Mouse (Mus musculus): ENCODE measurements around the gene Bloc1s4.

The Bloc1s4 gene

DNA sequence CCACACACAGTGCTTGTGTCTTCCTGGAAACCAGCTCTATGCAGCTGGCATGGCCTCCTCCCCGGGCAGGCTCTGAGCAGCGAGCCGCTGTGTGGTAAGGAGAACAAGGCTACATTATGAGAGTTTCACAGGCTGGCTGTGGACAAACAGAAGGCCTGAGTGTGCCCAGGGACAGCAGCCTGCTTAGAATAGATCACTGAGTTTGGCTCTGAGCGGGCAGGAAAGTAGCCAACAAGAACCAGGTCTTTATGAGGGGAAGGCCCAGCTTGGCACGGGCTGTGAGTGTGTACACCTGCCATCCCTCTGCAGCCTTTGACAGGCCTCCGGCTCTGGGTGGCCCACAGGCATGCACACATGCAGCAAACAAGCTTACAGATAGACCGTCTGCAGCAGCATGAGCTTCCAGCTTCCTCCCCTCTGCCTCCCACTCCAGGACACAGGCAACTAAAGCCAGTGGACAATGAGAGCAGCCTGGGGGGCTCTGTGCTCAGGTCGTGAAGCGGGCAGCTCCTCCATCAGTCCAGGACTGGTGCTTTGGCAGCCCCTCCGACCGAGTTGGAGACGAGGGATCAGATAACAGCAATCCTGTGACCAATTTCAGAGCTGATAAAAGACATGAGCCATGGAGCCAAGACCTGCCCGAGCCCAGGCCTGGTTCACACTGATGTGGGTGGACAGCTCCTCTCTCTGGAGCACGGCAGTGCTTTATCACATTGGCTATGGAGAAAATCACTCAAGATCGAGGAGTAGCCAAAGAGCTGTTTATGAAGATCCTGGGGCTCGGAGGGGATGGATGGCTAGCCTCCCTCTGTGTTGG, 9.4 kb downstream of the Bloc1s4 start:
- no peak for DNase-seq

DNA sequence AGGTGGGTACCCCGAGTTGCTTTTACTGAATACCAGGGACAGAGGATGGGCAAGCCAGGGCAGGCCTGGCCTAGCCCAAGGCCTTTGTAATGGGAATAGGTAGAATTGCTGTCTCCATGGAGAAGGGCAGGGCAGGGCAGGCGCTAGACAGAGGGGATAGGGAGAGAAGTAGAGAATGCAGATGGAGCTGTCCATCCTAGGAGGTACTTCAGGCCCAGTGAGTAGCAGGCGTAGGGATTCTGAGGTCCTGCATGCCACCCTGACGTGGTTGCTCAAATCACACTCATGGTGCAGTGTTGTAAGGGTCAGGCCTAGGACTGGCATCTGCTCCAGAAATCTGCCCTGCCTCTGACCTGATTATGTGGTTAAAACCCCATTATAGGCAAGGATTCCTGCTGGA, 10.7 kb downstream of the Bloc1s4 start:
- no peak for DNase-seq

DNA sequence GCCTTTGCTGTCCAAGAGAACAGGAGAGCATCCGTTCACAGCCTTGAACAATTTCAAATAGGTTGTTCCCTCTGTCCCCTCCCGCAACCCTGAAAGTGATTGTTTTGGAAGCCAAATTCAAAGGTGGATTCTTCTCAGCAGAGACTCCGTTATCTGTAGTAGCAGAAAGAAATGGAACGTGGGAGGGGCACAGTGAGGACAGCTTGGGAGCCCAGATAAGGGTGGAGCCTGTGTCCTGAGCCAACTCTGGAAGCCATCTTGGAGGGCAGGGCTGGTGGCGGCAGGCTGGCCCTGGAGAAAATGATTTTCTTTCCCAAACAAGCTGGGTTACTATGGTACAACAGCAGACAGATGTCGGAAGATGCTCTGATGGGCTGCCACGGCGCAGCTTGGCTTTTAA, 12.4 kb downstream of the Bloc1s4 start:
- no peak for DNase-seq

DNA sequence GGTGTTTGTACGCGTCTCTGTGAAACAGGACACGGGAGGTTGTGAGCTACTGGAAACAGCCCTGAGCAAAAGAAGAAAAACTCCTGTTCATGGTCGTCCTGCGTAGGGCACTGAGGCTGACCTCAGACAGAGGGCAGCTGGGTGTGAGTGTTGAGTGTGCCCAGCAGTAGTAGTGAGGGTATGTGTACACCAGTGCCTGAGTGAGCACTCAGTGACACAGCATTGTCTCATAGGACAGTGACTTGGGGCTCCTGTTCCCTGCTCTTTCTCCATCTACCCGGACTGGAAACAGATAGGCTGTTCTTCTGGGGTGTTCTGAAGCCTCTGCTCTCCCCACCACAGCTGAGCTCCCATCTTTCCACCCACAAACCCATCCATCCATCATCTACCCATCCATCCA, 13.3 kb downstream of the Bloc1s4 start:
- DNase-seq, result no peak

DNA sequence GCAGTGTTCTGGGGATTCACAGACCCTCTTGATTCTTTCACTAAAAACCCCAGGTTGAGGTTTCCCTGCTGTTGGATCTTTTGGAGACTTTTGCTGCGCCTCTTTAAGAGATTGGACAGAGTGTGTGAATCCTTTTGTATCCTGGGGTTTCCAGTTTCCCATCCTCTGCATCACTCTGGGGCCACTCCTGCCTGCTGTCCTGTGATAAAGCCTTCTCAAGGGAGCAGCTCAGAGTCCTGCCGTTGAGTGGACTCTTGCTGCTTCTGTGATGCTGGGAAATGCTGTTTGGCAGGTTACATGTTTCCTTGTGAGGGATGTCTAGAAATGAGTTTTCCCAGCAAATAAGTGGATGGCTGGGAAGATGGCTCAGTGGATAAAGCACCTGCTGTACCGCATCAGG, 15.0 kb downstream of the Bloc1s4 start:
- peak; percentile 0 for DNase-seq

DNA sequence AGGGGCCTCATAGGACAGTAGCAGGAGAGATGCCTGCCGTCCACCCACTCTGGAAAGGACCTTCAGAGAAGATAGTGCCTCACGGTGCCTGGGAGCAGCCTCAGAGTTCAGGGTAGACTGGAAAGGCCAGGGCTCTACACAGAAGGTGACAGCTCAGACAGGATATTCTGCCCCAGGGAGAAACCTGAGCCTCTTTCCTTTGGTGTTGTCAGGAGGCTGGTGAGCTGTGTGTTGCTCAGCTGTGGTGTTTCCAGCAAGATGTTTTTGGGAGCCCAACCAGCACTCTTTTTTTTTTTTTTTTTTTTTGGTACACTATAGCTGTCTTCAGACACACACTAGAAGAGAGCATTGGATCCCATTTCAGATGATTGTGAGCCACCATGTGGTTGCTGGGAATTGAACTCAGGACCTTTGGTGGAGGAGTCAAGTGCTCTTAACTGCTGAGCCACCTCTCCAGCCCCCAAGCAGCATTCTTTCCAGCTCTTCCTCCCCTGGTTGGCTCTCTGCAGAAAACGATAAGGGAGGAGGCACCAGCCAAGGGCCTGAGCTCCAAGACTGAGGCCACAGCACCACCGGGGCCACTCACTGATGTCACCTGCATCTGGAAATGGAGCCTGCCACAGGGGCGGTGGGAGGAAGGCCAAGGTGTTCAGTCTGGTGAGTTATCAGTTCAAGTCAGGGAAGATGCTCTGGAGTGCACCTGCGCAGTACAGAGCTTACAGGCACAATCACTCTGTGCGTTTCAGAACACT, 16.4 kb downstream of the Bloc1s4 start:
- DNase-seq, result no peak

DNA sequence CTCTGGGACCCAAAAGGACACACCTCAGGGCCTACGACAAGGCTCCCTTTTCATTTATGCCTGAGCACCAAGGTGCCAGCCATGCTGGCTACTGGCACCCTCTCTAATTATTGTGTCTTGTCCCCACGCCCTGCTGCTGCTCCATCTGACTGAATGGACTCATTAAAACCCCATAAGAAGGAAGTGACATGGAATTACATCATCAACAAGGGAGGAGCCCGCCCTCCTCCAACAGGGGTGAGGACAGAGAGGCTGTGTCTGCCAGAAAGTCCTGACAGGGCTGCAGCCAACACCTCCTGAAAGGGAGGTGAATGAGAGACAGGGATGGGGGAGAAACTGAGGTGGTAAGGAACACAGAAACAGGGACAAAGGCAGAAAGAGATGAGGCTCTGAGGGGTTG, 17.8 kb downstream of the Bloc1s4 start:
- DNase-seq, result peak; percentile 1

DNA sequence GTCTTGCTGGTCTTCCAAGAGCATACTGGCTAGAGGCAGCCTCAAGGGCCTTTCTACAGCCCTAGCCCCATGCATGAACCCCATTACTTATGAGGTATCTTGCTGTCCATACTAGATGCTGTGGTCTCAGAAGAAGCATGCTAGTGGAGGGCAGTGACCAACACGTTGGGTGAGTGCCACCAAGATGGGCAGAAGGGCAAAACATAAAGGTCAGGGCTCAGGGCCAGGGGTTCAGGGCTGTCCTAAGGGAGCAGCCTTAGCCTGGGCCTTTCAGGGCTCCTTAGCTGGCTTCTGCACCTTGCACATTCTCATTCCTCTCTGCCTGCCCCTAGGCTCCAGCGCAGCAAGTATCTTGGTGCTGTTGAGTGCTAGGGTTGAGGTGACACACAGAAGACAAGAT, 18.5 kb downstream of the Bloc1s4 start:
- DNase-seq, result no peak

DNA sequence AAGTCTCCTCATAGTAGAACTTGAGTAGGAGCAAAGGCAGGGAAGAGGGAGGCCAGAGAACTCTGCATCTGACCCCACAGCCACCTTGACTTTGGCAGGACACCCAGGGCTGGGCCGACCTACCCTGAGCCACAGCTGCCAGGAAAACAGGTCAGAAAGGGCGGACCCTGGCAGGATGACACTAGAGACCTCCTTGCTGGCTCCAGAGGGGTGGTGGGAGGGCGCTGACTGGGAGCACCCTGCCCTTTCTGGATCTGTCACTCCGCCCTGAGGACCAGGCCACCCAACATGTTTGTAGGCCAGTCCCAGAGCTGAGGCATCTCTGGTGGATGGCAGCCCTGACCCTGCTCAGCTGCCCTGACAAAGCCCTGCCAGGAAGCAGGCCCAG, 19.4 kb downstream of the Bloc1s4 start:
- peak; percentile 48 for DNase-seq

DNA sequence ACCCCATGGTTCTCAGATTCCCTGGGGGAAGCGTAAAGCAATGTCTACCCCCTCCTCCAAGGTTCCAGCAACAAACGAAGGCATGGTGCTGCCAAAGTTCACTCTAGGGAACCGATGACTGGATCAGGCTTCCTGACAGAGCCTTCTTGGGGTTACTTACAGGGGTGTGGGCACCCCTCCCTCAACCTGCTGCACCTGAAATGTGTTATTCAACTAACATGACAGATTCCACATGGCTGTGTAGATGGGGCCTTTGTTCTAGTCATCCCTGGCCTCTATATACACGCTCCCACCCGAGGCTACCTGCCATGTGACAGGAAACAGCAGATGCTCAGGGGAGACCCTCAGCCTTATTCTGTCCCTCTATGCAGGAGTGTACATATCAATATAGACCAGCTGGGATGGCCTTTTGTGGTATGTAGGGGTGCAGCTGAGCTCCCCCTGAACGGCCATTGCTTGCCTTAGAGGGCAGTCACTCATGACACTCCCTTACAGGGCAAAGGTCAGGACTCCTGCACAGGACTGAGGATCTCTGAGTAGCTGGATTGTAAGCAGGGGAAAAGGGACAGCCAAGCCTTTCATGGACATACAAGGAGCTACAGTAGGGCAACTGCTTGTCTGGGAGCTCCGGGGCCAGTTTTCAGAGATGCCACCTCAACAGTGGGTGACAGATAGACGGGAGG, 19.9 kb downstream of the Bloc1s4 start:
- peak; percentile 32 for DNase-seq

DNA sequence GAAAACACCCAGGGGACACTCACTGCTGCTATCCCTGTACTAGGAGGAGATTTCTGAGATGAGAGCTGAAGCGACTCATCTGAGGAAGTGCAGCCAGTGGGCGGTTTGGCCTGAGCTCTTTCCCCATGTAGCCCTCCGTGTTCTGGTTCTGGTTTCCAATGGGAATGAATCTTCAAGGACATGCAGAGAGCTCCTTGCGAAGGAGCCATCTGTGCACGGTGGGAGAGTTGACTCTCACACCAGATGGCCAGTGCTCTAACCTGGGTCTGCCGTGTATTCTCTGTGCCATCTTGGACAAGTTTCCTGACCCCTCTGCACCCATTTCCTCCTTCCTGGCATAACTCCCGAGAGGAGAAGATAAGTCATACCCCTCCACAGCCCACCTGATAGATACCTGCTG, 20.7 kb downstream of the Bloc1s4 start:
- DNase-seq, result no peak

DNA sequence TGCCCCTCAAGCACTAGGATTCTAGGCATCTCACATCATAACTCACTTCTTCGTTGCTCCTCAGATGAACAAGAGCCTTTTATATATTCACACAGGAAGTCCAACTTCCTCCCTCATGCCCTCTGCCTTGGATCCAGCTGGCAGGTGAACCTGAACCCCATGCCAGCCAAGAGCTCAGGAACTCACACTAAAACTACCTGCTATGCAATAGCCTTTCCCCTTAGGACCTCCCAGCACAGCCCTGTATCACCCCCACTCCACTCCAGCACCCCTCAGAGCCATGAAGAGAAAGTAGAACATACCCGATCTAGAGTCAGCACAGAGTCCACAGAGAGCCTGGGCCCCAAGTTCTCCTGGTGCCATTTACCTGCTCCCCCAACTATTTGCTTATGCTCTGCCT, 21.3 kb downstream of the Bloc1s4 start:
- DNase-seq, result peak; percentile 27

DNA sequence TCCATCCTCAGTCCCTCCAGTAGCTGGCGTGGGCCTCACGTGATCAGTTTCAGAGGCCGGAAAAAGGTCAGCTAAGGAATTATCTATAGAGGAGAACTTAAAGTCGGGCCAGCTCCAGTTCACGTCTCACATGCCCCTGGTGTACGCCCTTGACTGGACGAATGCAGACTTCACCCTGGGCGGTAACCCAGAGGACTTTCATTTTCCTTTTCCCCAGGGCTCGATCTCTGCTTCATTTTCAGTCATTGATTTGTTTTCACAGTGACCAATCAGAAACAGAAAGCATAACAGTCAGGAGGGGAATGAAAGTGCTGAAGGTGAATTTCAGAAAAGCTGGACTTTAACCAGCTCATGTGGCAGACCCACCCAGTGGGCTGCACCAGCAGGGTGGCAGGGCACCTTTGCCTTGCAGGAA, 22.1 kb downstream of the Bloc1s4 start:
- DNase-seq, result peak; percentile 49

DNA sequence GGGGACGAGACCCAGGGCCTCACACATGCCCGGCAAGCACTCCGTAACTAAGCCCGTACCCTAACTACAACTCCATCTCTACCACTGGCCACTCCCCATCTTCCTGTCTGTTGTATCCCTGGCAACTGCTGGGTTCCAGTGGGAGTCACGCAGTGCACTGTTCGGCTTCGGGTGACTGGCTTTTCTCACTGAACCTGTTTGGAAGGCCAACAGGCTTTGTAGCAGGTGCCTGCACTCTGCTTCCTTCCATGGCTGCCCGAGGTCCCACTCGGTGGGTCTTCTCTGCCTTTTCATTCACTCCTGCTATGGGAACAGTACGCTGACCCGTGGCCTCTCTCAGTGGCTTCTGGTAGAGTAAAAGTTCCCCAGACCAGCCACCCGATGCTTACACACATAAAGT, 22.6 kb downstream of the Bloc1s4 start:
- DNase-seq, result peak; percentile 40

DNA sequence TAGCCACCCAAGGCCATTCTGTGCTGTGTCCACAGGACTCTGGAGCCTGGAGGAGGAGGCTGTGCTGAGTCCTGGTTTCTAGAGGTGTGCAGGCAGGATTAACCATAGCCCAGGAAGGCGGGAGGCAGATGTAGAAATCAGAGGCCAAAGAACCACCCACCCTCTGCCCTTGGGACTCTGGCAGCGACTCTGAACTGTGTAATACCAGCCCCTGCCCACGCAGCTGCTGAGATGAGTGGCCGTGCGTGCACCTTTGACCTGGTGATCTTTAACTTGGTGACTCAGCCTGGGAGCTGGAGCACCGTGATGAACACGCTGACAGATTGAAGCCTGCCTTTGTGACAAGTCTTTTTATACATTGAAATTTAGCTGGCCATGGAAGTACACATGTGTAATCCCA, 24.2 kb downstream of the Bloc1s4 start:
- peak; percentile 76 for DNase-seq

DNA sequence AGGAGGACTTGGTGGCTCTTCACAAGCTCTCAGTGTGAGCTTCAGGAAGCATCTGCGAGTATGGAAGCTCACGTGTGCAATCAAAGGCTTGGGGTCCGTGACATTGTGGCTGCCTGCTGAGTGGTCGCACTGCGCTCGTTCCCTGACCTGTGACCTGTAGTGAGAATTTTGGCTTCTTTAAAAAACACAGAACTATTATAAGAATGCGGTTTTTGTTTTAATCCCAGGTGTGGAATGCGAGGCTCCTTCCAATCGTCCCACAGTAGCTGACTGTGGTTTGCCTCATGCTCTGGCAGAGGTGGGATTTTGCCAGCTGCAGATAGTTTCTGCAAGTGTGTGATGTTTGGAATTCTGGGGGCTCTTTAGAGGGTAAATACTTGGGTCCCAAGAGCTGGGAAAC, 25.1 kb downstream of the Bloc1s4 start:
- DNase-seq, result no peak

DNA sequence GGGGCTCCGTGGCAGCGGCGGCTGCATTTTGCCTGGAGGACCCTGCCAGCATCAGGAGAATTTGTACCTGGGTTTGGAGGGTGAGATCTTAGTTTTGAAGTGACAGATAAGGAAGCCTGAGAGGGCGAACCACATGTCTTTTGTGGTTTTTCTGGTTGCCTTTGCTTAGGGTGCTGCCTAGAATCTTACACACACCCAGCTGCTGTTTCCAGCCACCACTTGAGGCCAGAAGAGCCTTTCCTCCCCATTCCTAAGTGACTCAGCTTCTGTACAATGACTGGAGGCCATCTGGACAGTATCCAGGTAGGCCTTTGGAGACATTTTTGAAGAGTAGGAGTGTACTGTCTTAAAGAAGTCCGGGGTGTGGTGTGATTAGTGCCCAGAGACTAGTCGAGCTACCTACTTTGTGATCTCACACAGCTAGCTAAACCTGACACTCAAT, 26.0 kb downstream of the Bloc1s4 start:
- no peak for DNase-seq

DNA sequence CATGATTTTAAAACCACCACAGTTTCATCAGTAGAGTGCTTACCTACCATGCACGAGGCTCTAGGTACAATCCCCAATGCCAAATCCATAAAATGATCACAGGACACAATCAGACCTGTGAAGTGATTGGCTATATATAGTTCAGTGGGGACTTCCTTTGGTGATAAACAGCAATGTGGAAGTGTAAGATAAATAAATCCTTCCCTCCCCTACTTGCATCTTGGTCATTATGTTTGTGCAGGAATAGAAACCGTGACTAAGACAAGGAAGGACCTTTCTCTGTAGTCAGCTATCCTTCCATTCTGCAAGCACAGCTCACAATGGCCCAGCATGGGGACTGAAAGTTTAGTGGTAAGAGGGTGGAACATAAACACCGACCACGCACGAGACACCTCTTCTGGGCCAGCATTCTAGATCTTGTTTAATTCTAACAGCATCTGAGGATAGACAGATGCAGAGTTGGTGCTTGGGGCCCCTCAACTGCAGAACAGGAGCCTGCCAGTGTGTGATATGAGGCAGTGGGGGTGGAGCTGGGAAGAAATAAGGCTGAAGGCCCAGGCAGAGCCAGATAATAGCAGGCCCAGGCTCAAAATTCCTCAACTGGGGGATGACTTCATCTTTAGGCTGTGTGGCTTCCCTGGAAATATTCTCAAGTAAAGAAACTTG, 27.6 kb downstream of the Bloc1s4 start:
- DNase-seq, result no peak

DNA sequence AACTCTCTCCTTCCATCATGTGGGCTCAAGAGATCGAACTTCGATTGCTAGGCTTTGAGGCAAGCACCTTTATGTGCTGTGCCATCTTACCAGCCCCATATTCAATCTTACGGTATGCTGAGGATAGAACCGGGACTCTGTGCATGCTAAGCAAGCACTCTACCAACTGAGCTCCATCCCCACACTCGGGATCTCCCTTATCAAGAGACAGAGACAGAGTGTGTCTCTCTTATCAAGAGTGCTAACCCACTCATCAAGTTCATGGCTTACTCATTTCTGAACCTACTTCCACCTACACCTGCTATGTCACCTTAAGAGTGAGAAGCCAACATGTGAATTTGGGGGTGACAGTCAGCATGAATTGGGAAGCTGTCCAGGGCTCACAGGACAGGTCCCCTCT, 28.2 kb downstream of the Bloc1s4 start:
- no peak for DNase-seq

DNA sequence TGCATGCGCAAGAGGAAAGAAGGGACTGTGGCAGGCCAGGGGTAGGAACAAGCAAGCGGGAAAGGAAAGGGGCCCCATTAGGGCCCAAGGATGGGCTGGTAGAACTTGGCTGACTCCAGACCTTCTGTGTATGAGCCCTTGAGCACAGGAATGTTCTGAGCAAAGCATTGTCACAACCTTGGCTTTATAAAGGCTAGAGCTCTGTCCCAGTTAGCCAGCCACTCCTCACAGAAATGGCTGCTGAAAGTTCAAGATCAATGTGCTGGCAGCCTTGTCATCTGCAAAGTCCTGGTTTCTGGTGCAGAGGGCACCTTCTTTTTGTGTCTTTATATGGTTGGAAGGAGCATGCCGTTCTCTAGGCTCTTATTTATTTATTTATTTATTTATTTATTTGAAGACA, 28.8 kb downstream of the Bloc1s4 start:
- no peak for DNase-seq

DNA sequence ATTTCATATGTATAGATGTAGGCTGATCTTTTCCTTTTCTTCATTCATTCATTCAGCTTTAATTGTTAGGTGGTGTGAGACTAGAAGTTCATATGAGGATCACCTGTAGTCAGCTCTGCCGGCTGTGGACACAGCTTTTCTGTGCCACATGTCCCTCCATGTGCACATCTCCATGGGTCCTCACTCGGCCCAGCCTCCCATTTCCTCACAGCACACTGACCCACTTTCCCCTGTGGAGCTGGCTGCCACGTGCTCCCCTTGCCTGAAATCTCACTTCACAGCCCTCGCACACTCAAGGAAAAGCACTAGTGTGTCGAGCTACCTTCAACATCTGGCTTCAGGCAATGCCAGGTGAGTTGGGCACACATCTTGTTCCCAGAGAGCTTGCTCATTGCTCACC, 29.3 kb downstream of the Bloc1s4 start:
- no peak for DNase-seq

DNA sequence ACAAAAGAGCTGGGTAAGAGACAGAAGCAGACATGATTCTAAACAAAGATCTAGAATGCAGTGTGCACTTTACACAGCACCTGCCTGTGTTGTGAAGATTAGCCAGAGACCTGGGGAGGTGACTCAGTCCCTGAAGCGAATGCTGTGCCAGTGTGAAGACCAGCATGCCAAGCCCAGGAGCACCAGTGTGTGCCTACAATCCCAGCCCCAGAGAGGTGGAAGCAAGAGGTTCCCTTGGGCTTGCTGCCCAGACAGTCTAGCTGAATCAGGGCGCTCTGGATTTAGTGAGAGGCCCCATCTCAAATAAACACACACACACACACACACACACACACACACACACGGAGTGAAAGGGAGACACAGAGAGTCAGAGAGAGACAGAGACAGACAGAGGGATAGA, 30.6 kb downstream of the Bloc1s4 start:
- no peak for DNase-seq

DNA sequence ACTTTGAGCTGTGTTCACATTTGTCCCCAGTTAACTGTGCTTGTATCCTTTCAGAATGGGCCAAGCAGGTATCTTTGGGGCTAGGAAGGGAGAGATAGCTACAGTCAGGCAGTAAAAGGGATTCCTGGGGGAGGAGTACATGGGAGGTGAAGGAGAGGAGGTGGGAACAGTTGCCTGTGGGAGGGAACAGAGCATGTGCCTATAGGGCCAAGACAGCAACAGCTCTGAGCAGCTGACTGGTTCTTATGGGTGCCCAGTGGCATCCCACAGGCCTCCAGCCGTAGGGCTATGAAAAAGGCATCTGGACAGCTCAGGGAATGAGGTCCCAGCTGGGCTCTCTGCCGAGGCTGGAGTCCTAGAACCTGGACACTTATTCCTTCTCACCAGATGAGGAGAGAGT, 31.6 kb downstream of the Bloc1s4 start:
- no peak for DNase-seq
